Mouse (Mus musculus) olfactory bulb, adult 2 months (tissue): ENCODE measurements around the gene Fdx1l.
A peak's percentile ranks its signal among the peaks of the same experiment; 100 is the strongest.

Source experiments
- CTCF ChIP-seq: fragments of 200-500 bp; IDR thresholded peaks from 2 replicates; pipeline ENCODE4 v1.5.1; 2012; ENCODE audit warnings: low read depth, mild to moderate bottlenecking, low read length, moderate library complexity; ENCODE audit not compliant: insufficient read depth
- POLR2A ChIP-seq: fragments of 200-500 bp; IDR thresholded peaks from 2 replicates; pipeline ENCODE4 v1.6.1; 2012; ENCODE audit warnings: mild to moderate bottlenecking, low read depth, low read length, moderate library complexity; ENCODE audit not compliant: insufficient read depth

DNA sequence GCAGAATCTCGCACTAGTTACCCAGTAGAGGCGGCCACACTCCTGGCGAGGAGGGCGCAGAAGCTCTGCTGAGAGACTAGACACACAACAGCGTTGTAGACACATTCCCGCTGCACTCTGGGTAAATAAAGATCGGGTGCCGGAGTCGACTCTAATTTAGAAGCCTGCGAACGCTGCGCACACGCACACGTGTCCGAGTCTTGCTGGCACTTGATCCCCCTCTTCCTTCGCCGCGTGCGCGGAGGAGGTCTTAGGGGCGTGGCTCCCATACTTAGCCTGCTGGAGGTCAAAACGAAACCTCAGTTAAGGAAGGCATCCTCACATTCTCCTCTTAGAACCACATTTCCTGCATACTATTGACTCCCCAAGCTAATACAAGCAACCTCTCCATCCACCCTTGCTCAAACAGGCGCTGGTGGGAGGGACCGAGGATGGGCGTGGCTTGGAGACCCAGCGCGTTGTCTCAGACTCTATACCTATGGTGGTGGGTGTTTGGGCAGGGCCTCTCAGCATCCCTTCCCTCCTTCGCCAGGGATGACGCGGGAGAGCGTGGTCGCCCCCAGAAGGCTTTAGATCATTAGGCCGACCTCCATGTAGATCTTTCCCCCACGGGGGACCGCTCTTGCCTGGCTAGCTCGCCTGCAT lies 42.0 kb downstream of the Fdx1l start:
- peak; percentile 45; the same call in 1 of the 2 replicates for TF ChIP-seq POLR2A
- no peak for TF ChIP-seq CTCF
